19 mouse cellular contexts compared by ENCODE assay signal in genomic region chr2:126316346-126316745, GRCm38 (mm10).
DNase-seq lines count a peak whose midpoint lies in the region; ATAC-seq lines count a peak whose summit lies in the region.
"Had no signal": no experiment of that assay in that cellular context is flagged by ENCODE, and none has a peak within 500 bp of the region (broad histone marks: within the 10 kb centered on the region; RNA-seq: fewer than 3 reads in every experiment).

No protein-coding gene starts in this region.

- peak; percentile 50 to 77 for DNase-seq in adrenal gland, adult (ENCODE audit: inconsistent age in 2 of 2, low spot score in 1 of 2)
- no peak for DNase-seq in adrenal gland, postnatal 4 days (ENCODE audit: low spot score in 2 of 2)
- peak; percentile 40 for DNase-seq in MN1 (ENCODE audit: low spot score)
- peak; percentile 18 for DNase-seq in adrenal gland, postnatal 14 days
- DNase-seq in right cerebral cortex, adult 2 months (ENCODE audit: low spot score in 2 of 2) = no peak
- no peak for DNase-seq in testis, postnatal 10 days (ENCODE audit: low spot score)
- DNase-seq: cerebellum, adult 2 months; cerebellum, postnatal 14 days; forebrain, postnatal 0 days; gastrocnemius, postnatal 36 days; heart, adult 2 months; heart, postnatal 10 days; kidney, adult 11 months; kidney, postnatal 25 days; liver, postnatal 0 days; right cerebral cortex, postnatal 14 days had no signal

- ATAC-seq in cerebellum, adult (ENCODE audit: insufficient number of reproducible peaks, low FRiP score, low TSS enrichment) = no peak
- ATAC-seq: CD4-positive, CD25-positive, alpha-beta regulatory T cell, adult 4 months; forebrain, postnatal 0 days; liver, embryonic 12.5 days; liver, postnatal 0 days had no signal

Comparison
In these comparisons a context has a peak if more than half of its experiments do, and no peak if none do; other contexts are left out.
1. DNase-seq: peak in adrenal gland, adult (2 of 2), MN1 (single experiment) and adrenal gland, postnatal 14 days (single experiment); none in adrenal gland, postnatal 4 days (0 of 2), right cerebral cortex, adult 2 months (0 of 2) and testis, postnatal 10 days (single experiment).